Mouse (Mus musculus) ES-Bruce4 (cell line): Measurements from ENCODE around the gene Klk12. TPM values are rescaled to one million over a fixed set of nuclear protein-coding genes. Genes with fewer than 3 reads are reported as not detected.

Experiments
- H3K27ac ChIP-seq: 2 replicates; pipeline ENCODE4 v1.5.1; 2012; ENCODE audit warnings: low read length, inconsistent platforms; ENCODE audit not compliant: insufficient read depth
- H3K27me3 ChIP-seq: 2 replicates; pipeline ENCODE4 v1.6.1; 2012; ENCODE audit warnings: mild to moderate bottlenecking, low read length, inconsistent platforms; ENCODE audit not compliant: control insufficient read depth, poor library complexity, insufficient read depth, severe bottlenecking
- H3K36me3 ChIP-seq: 2 replicates; pipeline ENCODE4 v1.6.1; 2012; ENCODE audit warnings: inconsistent platforms, mild to moderate bottlenecking, low read length, moderate library complexity; ENCODE audit not compliant: control insufficient read depth, poor library complexity, insufficient read depth, severe bottlenecking
- H3K4me1 ChIP-seq: one replicate; pipeline ENCODE4 v1.8.1; 2011; ENCODE audit warnings: low read length; ENCODE audit not compliant: control insufficient read depth, insufficient read depth
- H3K4me3 ChIP-seq: 2 replicates; pipeline ENCODE4 v1.5.1; 2011; ENCODE audit warnings: low read depth, mild to moderate bottlenecking, low read length
- H3K9ac ChIP-seq: 2 replicates; pipeline ENCODE4 v1.6.1; 2012; ENCODE audit warnings: low read depth, mild to moderate bottlenecking, inconsistent platforms; ENCODE audit not compliant: poor library complexity, severe bottlenecking
- H3K9me3 ChIP-seq: replicated peaks from 2 replicates; pipeline ENCODE4 v1.6.1; 2012; ENCODE audit warnings: mild to moderate bottlenecking, low read length, inconsistent platforms; ENCODE audit not compliant: control insufficient read depth, poor library complexity, insufficient read depth, severe bottlenecking
- CTCF ChIP-seq: IDR thresholded peaks from one replicate; pipeline ENCODE4 v1.8.1; 2011; ENCODE audit warnings: low read depth, low read length
- EP300 ChIP-seq: IDR thresholded peaks from 2 replicates; pipeline ENCODE4 v1.6.1; 2011; ENCODE audit warnings: low read depth, low read length; ENCODE audit not compliant: insufficient read depth
- POLR2A ChIP-seq: IDR thresholded peaks from one replicate; pipeline ENCODE4 v1.8.1; 2011; ENCODE audit warnings: low read length; ENCODE audit not compliant: insufficient read depth
- polyA plus RNA-seq: library from polyadenylated mRNA; stranded (reverse); fragments of >200 nt; gene quantifications from 2 replicates; pipeline ENCODE4 v1.2.4, GENCODE M21; 2011; ENCODE audit warnings: low read depth; ENCODE audit not compliant: missing spikeins, insufficient read depth, insufficient read length

Klk12 gene
- polyA plus RNA-seq, 1 experiment = not detected

DNA sequence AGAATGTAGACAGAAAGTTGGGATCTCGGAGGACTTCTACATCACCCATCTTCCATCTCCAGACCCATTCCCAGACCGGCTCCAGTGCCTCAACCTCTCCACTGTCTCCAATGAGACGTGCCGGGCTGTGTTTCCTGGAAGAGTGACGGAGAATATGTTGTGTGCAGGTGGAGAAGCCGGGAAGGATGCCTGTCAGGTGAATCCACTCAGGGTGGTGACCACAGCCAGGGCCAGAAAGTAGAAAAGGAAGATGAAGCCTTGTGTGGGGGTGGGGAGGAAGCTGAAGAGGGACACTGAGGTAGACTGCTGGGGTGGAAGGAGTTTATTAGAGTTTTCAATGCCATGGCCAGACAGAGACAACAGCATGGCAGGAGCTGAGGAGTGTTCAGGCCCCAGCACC, 3.2 kb downstream of the Klk12 start:
- no peaks in the 10 kb centered on the region for H3K27me3 ChIP-seq
- TF ChIP-seq POLR2A (no peak), EP300 (no peak), CTCF (no peak)

DNA sequence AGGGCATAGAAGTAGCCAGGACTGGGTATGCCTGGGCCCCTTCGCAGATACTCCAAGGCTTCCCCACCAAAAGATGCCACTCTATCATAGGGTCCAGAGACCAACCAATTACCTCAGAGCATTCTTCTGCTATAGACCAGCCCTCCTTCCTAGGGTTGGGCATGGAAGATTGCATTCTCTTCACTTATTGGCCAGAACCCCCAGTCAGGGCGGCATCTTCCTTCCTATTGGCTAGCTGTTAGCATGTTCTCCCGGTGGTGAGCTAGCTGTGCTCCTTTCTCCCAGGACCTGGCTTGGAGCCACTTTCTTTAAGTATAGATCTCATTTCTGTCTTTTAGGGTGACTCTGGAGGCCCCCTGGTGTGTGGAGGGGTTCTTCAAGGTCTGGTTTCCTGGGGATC, 4.2 kb downstream of the Klk12 start:
- Histone ChIP-seq H3K27me3 (no peaks in the 10 kb centered on the region), H3K27ac (no peak overlapping the region), H3K9me3 (no peaks in the 10 kb centered on the region), H3K9ac (no peak overlapping the region), H3K4me3 (no peak overlapping the region), H3K4me1 (peaks cover 6% of the 10 kb centered on the region), H3K36me3 (no peaks in the 10 kb centered on the region)
- TF ChIP-seq POLR2A (no peak), CTCF (no peak), EP300 (no peak)

More for the DNA sequence above, 3.2 kb downstream of the Klk12 start:
- no peak overlapping the region for H3K9ac ChIP-seq
- no peaks in the 10 kb centered on the region for H3K36me3 ChIP-seq
- H3K27ac ChIP-seq = no peak overlapping the region
- H3K4me3 ChIP-seq = no peak overlapping the region
- no peaks in the 10 kb centered on the region for H3K9me3 ChIP-seq
- peaks cover 6% of the 10 kb centered on the region for H3K4me1 ChIP-seq

GRCm38 (mm10) chr7:43774364-43774763, 5.7 kb downstream of the Klk12 start, which contains the start of gene Klk11:
Gene Klk11, plus strand, starts transcription at chr7:43774604.
- no peaks in the 10 kb centered on the region for H3K36me3 ChIP-seq
- H3K9ac ChIP-seq = peak within 1 kb of the TSS; percentile 19; the same call in 1 of the 2 replicates
- H3K4me3 ChIP-seq = no peak within 1 kb of the TSS
- no peaks in the 10 kb centered on the region for H3K27me3 ChIP-seq
- peaks cover 3% of the 10 kb centered on the region for H3K4me1 ChIP-seq
- TF ChIP-seq POLR2A (no peak), CTCF (no peak), EP300 (no peak)
- H3K27ac ChIP-seq = peak within 1 kb of the TSS; percentile 38
- no peaks in the 10 kb centered on the region for H3K9me3 ChIP-seq

GRCm38 (mm10) chr7:43774802-43775201, 6.1 kb downstream of the Klk12 start:
- TF ChIP-seq EP300 (no peak), POLR2A (no peak), CTCF (no peak)
- Histone ChIP-seq H3K9me3 (no peaks in the 10 kb centered on the region), H3K4me3 (no peak overlapping the region), H3K9ac (peak overlapping the region; percentile 19; the same call in 1 of the 2 replicates), H3K4me1 (peaks cover 5% of the 10 kb centered on the region), H3K27me3 (no peaks in the 10 kb centered on the region), H3K27ac (no peak overlapping the region), H3K36me3 (no peaks in the 10 kb centered on the region)

GRCm38 (mm10) chr7:43775311-43776057, 6.8 kb downstream of the Klk12 start:
- Histone ChIP-seq H3K4me1 (peaks cover 7% of the 10 kb centered on the region), H3K9ac (peak overlapping the region; percentile 19; the same call in 1 of the 2 replicates), H3K4me3 (no peak overlapping the region), H3K9me3 (no peaks in the 10 kb centered on the region), H3K36me3 (no peaks in the 10 kb centered on the region), H3K27ac (peak overlapping the region; percentile 38), H3K27me3 (no peaks in the 10 kb centered on the region)
- TF ChIP-seq EP300 (no peak), CTCF (no peak), POLR2A (no peak)

GRCm38 (mm10) chr7:43776506-43776905, 7.8 kb downstream of the Klk12 start:
- H3K4me1 ChIP-seq = peaks cover 12% of the 10 kb centered on the region
- no peaks in the 10 kb centered on the region for H3K27me3 ChIP-seq
- no peaks in the 10 kb centered on the region for H3K36me3 ChIP-seq
- H3K4me3 ChIP-seq = no peak overlapping the region
- H3K27ac ChIP-seq = no peak overlapping the region
- H3K9me3 ChIP-seq = no peaks in the 10 kb centered on the region
- H3K9ac ChIP-seq = no peak overlapping the region
- TF ChIP-seq EP300 = no peak
- no peak for TF ChIP-seq CTCF
- TF ChIP-seq POLR2A = no peak
